Mouse (Mus musculus): Measurements from ENCODE around the gene Cutc.

DNA sequence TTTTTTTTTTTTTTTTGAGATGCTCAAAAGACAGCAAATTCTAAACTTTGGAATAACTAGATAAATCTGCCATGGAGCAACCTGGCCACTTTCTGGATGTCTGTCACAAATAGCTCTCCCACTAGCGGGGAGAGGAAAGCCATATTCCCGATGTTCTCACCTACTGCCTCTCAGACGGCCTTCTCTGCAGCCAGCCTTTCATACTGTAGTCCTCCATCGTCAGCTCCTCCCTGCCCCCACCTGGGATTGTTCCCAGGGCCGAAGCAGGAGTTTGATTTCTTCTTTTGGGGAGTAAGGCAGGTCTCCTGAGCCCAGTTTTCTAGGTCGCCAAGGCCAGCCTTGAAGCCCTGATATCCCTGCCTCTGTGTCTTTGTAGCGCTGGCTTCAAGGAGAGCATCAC is 21.6 kb upstream of the Cutc start:
- no peak for TF ChIP-seq TAL1 (IDR thresholded peaks at IDR 0.05; ENCODE audit: low read length)
- TF ChIP-seq TBP (IDR thresholded peaks at IDR 0.05; ENCODE audit: low read depth, low read length), result no peak
- TF ChIP-seq CTCF (IDR thresholded peaks at IDR 0.05 in 2 of 3, conservative IDR thresholded peaks at IDR 0.05 in 1 of 3; ENCODE audit: control insufficient read depth in 1 of 3, insufficient read depth in 1 of 3, low read depth in 2 of 3, low read length in 3 of 3, poor library complexity in 1 of 3, severe bottlenecking in 1 of 3), result no peak
- no peak for TF ChIP-seq POLR2A (IDR thresholded peaks at IDR 0.05; ENCODE audit: control insufficient read depth in 1 of 2, insufficient read depth in 1 of 2, low read depth in 1 of 2, low read length in 2 of 2, poor library complexity in 1 of 2)
- no peak for TF ChIP-seq NELFE (IDR thresholded peaks at IDR 0.05; ENCODE audit: low read depth, low read length)
- no peak for TF ChIP-seq ZC3H11A (IDR thresholded peaks at IDR 0.05; ENCODE audit: low read depth, low read length)
- no peak for TF ChIP-seq MXI1 (IDR thresholded peaks at IDR 0.05; ENCODE audit: low read depth, low read length)
- TF ChIP-seq RCOR1 (IDR thresholded peaks at IDR 0.05; ENCODE audit: low read depth, low read length), result no peak
- no peak for TF ChIP-seq E2F4 (IDR thresholded peaks at IDR 0.05; ENCODE audit: borderline replicate concordance, low read depth, low read length)
